Mouse (Mus musculus): ENCODE data around the gene Fcgr3. TPM values are rescaled to one million over a fixed set of nuclear protein-coding genes. Genes with fewer than 3 reads are reported as not detected.

The Fcgr3 gene
- total and polyA plus RNA-seq, 3 experiments: 3.7 to 8.5 (median 6.1) TPM

GRCm38 (mm10) chr1:171005081-171005480 lies 59.7 kb downstream of the Fcgr3 start:
- H3K27me3 ChIP-seq (replicated peaks): no peaks in the 10 kb centered on the region
- peaks cover 6% of the 10 kb centered on the region for H3K9me3 ChIP-seq (replicated peaks; ENCODE audit: low read length)
- dilution Hi-C loops (cut with MboI; ENCODE audit: extremely low pct_ligation_motif_present, extremely low pct_unique_long_range_greater_than_20kb, low sequenced_read_pairs): no loop called here
- in situ Hi-C loops (cut with MboI; ENCODE audit: low pct_ligation_motif_present, low pct_unique_long_range_greater_than_20kb, low sequenced_read_pairs): no loop called here
- DNase-seq (ENCODE audit: extremely low read depth): no peak
- peaks cover 24 to 35% of the 10 kb centered on the region in 2 experiments for H3K4me1 ChIP-seq (ENCODE audit: control insufficient read depth in 1 of 2, insufficient read depth in 2 of 2)
- H3K79me2 ChIP-seq (replicated peaks; ENCODE audit: control insufficient read depth, extremely low read depth, insufficient read depth, poor library complexity, severe bottlenecking): no peaks in the 10 kb centered on the region
- TF ChIP-seq MEF2A (IDR thresholded peaks at IDR 0.05; ENCODE audit: borderline replicate concordance, low read depth, low read length) (no peak), USF2 (conservative IDR thresholded peaks at IDR 0.05; ENCODE audit: low read depth, low read length) (no peak), POLR2A (IDR thresholded peaks at IDR 0.05; ENCODE audit: low read depth, low read length) (no peak; the same call in 1 of the 2 replicates), CHD1 (IDR thresholded peaks at IDR 0.05; ENCODE audit: low read depth, low read length) (no peak), JUND (conservative IDR thresholded peaks at IDR 0.05; ENCODE audit: low read depth, low read length) (no peak), RCOR1 (conservative IDR thresholded peaks at IDR 0.05; ENCODE audit: low read depth, low read length) (no peak), CTCF (conservative IDR thresholded peaks at IDR 0.05 in 1 of 2, IDR thresholded peaks at IDR 0.05 in 1 of 2; ENCODE audit: low read depth in 2 of 2, low read length in 2 of 2) (no peak), MAFK (IDR thresholded peaks at IDR 0.05; ENCODE audit: insufficient replicate concordance, low read length) (no peak), SMC3 (IDR thresholded peaks at IDR 0.05; ENCODE audit: low read depth, low read length) (no peak), POLR2AphosphoS2 (IDR thresholded peaks at IDR 0.05; ENCODE audit: low read depth, low read length) (no peak), ZNF384 (IDR thresholded peaks at IDR 0.05; ENCODE audit: low read depth, low read length) (peak; percentile 78), ETS1 (conservative IDR thresholded peaks at IDR 0.05; ENCODE audit: low read depth, low read length) (no peak), UBTF (IDR thresholded peaks at IDR 0.05; ENCODE audit: low read depth, low read length) (no peak), GABPA (IDR thresholded peaks at IDR 0.05; ENCODE audit: insufficient replicate concordance, low read depth, low read length) (no peak), EP300 (IDR thresholded peaks at IDR 0.05; ENCODE audit: low read length) (no peak), E2F4 (IDR thresholded peaks at IDR 0.05; ENCODE audit: insufficient replicate concordance, low read depth, low read length) (no peak), RAD21 (IDR thresholded peaks at IDR 0.05; ENCODE audit: low read depth, low read length) (no peak), USF1 (IDR thresholded peaks at IDR 0.05; ENCODE audit: low read depth, low read length) (no peak), IRF4 (IDR thresholded peaks at IDR 0.05; ENCODE audit: low read depth, low read length) (no peak), SIN3A (IDR thresholded peaks at IDR 0.05; ENCODE audit: low read length) (no peak), TCF12 (IDR thresholded peaks at IDR 0.05; ENCODE audit: low read depth, low read length) (no peak), KAT2A (IDR thresholded peaks at IDR 0.05; ENCODE audit: insufficient replicate concordance, low read length) (no peak), BHLHE40 (IDR thresholded peaks at IDR 0.05; ENCODE audit: low read depth, low read length) (peak; percentile 72), PAX5 (IDR thresholded peaks at IDR 0.05; ENCODE audit: low read length) (no peak), ZMIZ1 (IDR thresholded peaks at IDR 0.05; ENCODE audit: low read depth, low read length) (no peak), MXI1 (IDR thresholded peaks at IDR 0.05; ENCODE audit: low read depth, low read length) (no peak), ZKSCAN1 (IDR thresholded peaks at IDR 0.05; ENCODE audit: borderline replicate concordance, low read depth, low read length) (no peak), MAZ (IDR thresholded peaks at IDR 0.05; ENCODE audit: low read depth, low read length) (0 out of 2 replicates have a peak, but pooled peaks have one; percentile 25), CHD2 (IDR thresholded peaks at IDR 0.05; ENCODE audit: low read length) (peak; percentile 47; the same call in 1 of the 2 replicates), HCFC1 (IDR thresholded peaks at IDR 0.05; ENCODE audit: low read depth, low read length) (no peak), NRF1 (IDR thresholded peaks at IDR 0.05; ENCODE audit: low read depth, low read length) (no peak), ELF1 (IDR thresholded peaks at IDR 0.05; ENCODE audit: low read depth, low read length) (no peak), MAX (IDR thresholded peaks at IDR 0.05; ENCODE audit: low read length) (no peak), NELFE (IDR thresholded peaks at IDR 0.05; ENCODE audit: low read depth, low read length) (no peak), MYC (IDR thresholded peaks at IDR 0.05; ENCODE audit: low read depth, low read length) (no peak)
- peak overlapping the region; percentile 89 for H3K27ac ChIP-seq (ENCODE audit: insufficient read depth, low read depth)
- no peak overlapping the region for H3K4me3 ChIP-seq (replicated peaks in 1 of 3; ENCODE audit: low read depth in 2 of 3, low read length in 2 of 3, poor library complexity in 1 of 3)
- peak overlapping the region; percentile 62 for H3K9ac ChIP-seq (ENCODE audit: insufficient read depth, low read depth)
- H3K4me2 ChIP-seq (ENCODE audit: insufficient read depth, low read depth, poor library complexity, severe bottlenecking): peak overlapping the region; percentile 69
- H3K36me3 ChIP-seq (replicated peaks in 1 of 2; ENCODE audit: control insufficient read depth in 1 of 2, insufficient read depth in 1 of 2, low read length in 1 of 2): no peaks in the 10 kb centered on the region

All from CH12.LX (cell line).